Mouse (Mus musculus) hindbrain, embryonic 10.5 days (tissue): Measurements from ENCODE around the gene Erg. TPM values are rescaled to one million over a fixed set of nuclear protein-coding genes. Genes with fewer than 3 reads are reported as not detected.

Experiments
- DNase-seq: peaks from one replicate; pipeline ENCODE4 v3.0.0-alpha.2; 2017; ENCODE audit warnings: low spot score
- H3K27ac ChIP-seq: fragments of 300-500 bp; sonication (generic); 2 replicates; pipeline ENCODE4 v1.5.1; 2016; ENCODE audit warnings: mild to moderate bottlenecking, moderate library complexity
- H3K27me3 ChIP-seq: fragments of 300-500 bp; sonication (generic); 2 replicates; pipeline ENCODE4 v1.6.1; 2016; ENCODE audit warnings: mild to moderate bottlenecking; ENCODE audit not compliant: poor library complexity, insufficient read depth, severe bottlenecking
- H3K36me3 ChIP-seq: fragments of 300-500 bp; sonication (generic); 2 replicates; pipeline ENCODE4 v1.6.1; 2016; ENCODE audit warnings: mild to moderate bottlenecking, moderate library complexity
- H3K4me1 ChIP-seq: fragments of 300-500 bp; sonication (generic); replicated peaks from 2 replicates; pipeline ENCODE4 v1.6.1; 2016; ENCODE audit warnings: mild to moderate bottlenecking
- H3K4me3 ChIP-seq: fragments of 300-500 bp; sonication (generic); 2 replicates; pipeline ENCODE4 v1.5.1; 2016; ENCODE audit warnings: mild to moderate bottlenecking, moderate library complexity
- H3K9me3 ChIP-seq: fragments of 300-500 bp; sonication (generic); 2 replicates; pipeline ENCODE4 v1.6.1; 2016; ENCODE audit warnings: mild to moderate bottlenecking, moderate library complexity
- WGBS: fragments of 180-500 bp; shearing (Covaris S2); methylation state at CpG from one replicate; pipeline ENCODE4 v1.1.7; 2016; 5-methylcytosine and 5-hydroxymethylcytosine counted together
- polyA plus RNA-seq: library from polyadenylated mRNA; unstranded; fragments of >200 nt; fragmentation: Nextera tagmentation; extraction: Ambion mirVana; gene quantifications from 2 replicates; pipeline ENCODE4 v1.2.1, GENCODE M21; 2016

The Erg gene
- polyA plus RNA-seq, 1 experiment from 2014 or later: 2.2 TPM

GRCm38 (mm10) chr16:95446368-95446767 lies 140.0 kb downstream of the Erg start:
- Histone ChIP-seq H3K4me3 (no peak overlapping the region), H3K27ac (no peak overlapping the region), H3K4me1 (peaks cover 20% of the 10 kb centered on the region), H3K36me3 (no peaks in the 10 kb centered on the region), H3K27me3 (no peaks in the 10 kb centered on the region), H3K9me3 (no peaks in the 10 kb centered on the region)
- no peak for DNase-seq
- WGBS: 67% methylated on average over 2 of the region's 2 CpGs

- Histone ChIP-seq H3K27ac (no peak overlapping the region), H3K9me3 (no peaks in the 10 kb centered on the region), H3K36me3 (no peaks in the 10 kb centered on the region), H3K27me3 (no peaks in the 10 kb centered on the region), H3K4me3 (no peak overlapping the region), H3K4me1 (peaks cover 11% of the 10 kb centered on the region; the same call in 1 of the 2 replicates)
- WGBS: 76% methylated on average over 4 of the region's 4 CpGs
- no peak for DNase-seq
Measured at GRCm38 (mm10) chr16:95442023-95442422, 144.4 kb downstream of the Erg start.

- no peaks in the 10 kb centered on the region for H3K9me3 ChIP-seq
- DNase-seq: no peak
- 59% methylated on average over 7 of the region's 7 CpGs for WGBS
- no peaks in the 10 kb centered on the region for H3K36me3 ChIP-seq
- H3K27ac ChIP-seq: no peak overlapping the region
- no peak overlapping the region for H3K4me3 ChIP-seq
- no peaks in the 10 kb centered on the region for H3K27me3 ChIP-seq
- peaks cover 9% of the 10 kb centered on the region; the same call in 1 of the 2 replicates for H3K4me1 ChIP-seq
Measured at GRCm38 (mm10) chr16:95441179-95441578, 145.2 kb downstream of the Erg start.

DNA sequence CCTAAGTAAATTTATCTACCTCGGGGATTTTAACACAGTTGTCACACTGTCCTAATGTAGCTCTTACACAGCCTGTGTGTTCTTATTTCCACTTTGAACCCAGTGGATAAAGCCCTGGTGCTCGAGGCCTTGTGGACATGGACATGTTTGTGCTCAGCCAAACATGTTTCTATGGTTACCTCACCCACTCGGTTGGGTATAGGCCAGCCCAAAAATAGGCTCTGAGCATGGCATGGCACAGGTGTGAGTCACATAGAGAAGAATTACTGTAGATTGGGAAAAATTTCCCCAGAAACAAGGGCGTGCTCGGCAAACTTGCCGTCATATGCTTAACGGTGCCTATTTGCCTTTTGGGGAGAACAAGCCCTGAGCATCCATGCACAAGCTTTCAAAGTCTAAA lies 146.1 kb downstream of the Erg start:
- DNase-seq: no peak
- Histone ChIP-seq H3K27ac (no peak overlapping the region), H3K27me3 (no peaks in the 10 kb centered on the region), H3K9me3 (no peaks in the 10 kb centered on the region), H3K4me1 (peaks cover 14% of the 10 kb centered on the region; the same call in 1 of the 2 replicates), H3K36me3 (no peaks in the 10 kb centered on the region), H3K4me3 (no peak overlapping the region)
- 89% methylated on average over 7 of the region's 7 CpGs for WGBS

GRCm38 (mm10) chr16:95439794-95440193 lies 146.6 kb downstream of the Erg start:
- Histone ChIP-seq H3K9me3 (no peaks in the 10 kb centered on the region), H3K27me3 (no peaks in the 10 kb centered on the region)
- 84% methylated on average over 8 of the region's 8 CpGs for WGBS

DNA sequence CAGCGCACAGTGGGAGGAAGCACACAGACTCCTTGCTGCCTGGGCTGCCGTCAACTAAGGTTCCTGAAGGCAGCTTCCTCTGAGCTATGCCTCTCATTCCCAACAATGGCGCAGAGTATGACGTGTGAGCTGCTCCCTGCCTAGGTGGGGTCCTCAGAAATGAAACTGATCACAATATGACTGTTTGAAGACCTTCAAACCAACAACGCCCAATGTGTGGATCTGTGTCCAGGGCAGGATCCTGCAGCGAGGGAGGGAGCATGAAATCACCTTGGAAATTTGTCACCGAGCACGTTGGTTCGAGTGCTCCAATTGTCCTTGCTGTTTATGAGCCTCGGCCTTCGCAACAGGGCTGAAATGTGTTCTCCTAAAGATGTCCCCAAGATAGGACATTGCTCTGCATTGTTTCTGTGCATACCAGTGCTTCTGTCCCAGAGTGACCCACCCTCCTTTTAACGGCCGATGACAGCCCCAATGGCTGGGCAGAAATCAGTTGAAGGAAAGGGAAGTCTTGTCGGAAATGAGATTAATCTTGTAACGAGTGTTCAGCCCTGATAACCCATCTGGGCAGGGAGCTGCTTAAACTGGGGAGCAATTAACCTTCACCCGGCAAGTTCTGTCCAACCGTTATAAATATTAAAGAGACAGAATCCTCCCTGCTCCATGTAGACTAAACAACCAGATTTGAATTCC lies 147.4 kb downstream of the Erg start:
- no peaks in the 10 kb centered on the region for H3K36me3 ChIP-seq
- WGBS: 87% methylated on average over 17 of the region's 17 CpGs
- H3K4me3 ChIP-seq: no peak overlapping the region
- H3K9me3 ChIP-seq: no peaks in the 10 kb centered on the region
- no peak for DNase-seq
- H3K27ac ChIP-seq: no peak overlapping the region
- H3K27me3 ChIP-seq: no peaks in the 10 kb centered on the region
- H3K4me1 ChIP-seq: peaks cover 14% of the 10 kb centered on the region; the same call in 1 of the 2 replicates

More at GRCm38 (mm10) chr16:95439794-95440193, 146.6 kb downstream of the Erg start:
- Histone ChIP-seq H3K36me3 (no peaks in the 10 kb centered on the region), H3K27ac (no peak overlapping the region), H3K4me3 (no peak overlapping the region), H3K4me1 (peaks cover 14% of the 10 kb centered on the region; the same call in 1 of the 2 replicates)
- no peak for DNase-seq

DNA sequence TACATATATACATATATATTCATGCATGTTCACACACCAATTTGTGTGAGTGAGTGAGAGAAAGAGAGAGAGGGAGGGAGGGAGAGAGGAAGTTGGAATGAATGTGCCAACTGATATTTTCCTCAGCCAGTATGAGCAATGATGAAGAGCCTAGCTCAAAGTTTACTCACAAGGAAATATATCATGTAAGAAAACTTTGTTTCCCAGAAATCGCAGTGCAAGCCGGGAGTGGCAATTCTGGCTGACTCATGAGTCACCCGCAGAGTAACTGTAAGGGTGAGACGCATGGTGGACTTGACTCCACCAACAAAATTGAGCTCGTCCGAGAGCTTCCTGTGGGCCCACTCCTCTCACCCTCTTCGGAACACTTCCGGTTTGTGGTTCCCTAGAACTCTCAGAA lies 149.8 kb downstream of the Erg start:
- Histone ChIP-seq H3K4me1 (peaks cover 15% of the 10 kb centered on the region; the same call in 1 of the 2 replicates), H3K27me3 (no peaks in the 10 kb centered on the region), H3K36me3 (no peaks in the 10 kb centered on the region), H3K4me3 (no peak overlapping the region), H3K27ac (no peak overlapping the region), H3K9me3 (no peaks in the 10 kb centered on the region)
- no peak for DNase-seq
- WGBS: 91% methylated on average over 8 of the region's 8 CpGs

DNA sequence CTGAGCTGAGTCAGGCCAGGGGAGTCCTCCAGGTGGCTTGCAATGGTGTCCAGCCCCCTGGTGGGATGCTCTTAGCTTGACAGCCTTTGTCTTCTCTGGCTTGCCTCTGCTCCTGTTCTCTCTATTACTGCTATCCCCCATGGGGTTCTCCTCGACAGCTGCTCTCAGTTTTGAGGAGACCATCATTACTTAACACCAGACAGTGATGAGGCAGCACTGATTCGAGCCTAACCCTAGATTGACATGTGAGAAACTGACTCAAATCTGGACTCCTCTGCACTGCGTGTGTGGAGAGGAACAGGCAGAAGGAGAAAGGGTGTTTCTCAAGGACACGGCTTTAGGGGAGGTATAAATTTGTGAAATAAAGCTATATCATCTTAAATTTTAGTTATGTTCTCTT lies 150.3 kb downstream of the Erg start:
- DNase-seq: no peak
- no peaks in the 10 kb centered on the region for H3K27me3 ChIP-seq
- H3K4me1 ChIP-seq: 0 out of 2 replicates have a peak, but pooled peaks cover 10% of the 10 kb centered on the region
- H3K36me3 ChIP-seq: no peaks in the 10 kb centered on the region
- no peaks in the 10 kb centered on the region for H3K9me3 ChIP-seq
- no peak overlapping the region for H3K4me3 ChIP-seq
- WGBS: 67% methylated on average over 4 of the region's 4 CpGs
- H3K27ac ChIP-seq: no peak overlapping the region

DNA sequence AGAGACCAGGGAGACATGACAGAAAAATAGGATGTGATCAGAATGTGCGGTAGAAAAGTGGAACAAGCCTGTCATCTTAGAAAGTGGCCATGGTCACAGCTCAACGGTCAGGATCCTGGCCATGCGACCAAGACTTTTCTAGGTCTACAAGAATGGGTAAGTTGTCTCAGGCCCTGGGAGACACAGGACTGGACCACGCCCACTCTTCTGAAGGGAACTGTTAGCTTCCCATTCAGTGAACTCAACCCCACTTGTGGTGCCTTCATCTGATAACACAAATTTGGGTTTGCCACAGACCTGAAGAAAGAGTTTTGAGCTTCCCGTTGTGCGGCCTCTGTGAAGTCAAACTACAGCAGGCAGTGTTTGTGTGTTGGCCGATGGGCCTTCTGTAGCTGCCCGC lies 152.0 kb downstream of the Erg start:
- no peaks in the 10 kb centered on the region for H3K36me3 ChIP-seq
- 0 out of 2 replicates have a peak, but pooled peaks cover 10% of the 10 kb centered on the region for H3K4me1 ChIP-seq
- no peaks in the 10 kb centered on the region for H3K27me3 ChIP-seq
- H3K4me3 ChIP-seq: no peak overlapping the region
- DNase-seq: no peak
- H3K9me3 ChIP-seq: no peaks in the 10 kb centered on the region
- 92% methylated on average over 8 of the region's 8 CpGs for WGBS
- no peak overlapping the region for H3K27ac ChIP-seq

GRCm38 (mm10) chr16:95432540-95432971 lies 153.8 kb downstream of the Erg start:
- Histone ChIP-seq H3K36me3 (no peaks in the 10 kb centered on the region), H3K27me3 (no peaks in the 10 kb centered on the region), H3K4me1 (0 out of 2 replicates have a peak, but pooled peaks cover 10% of the 10 kb centered on the region), H3K27ac (no peak overlapping the region), H3K9me3 (no peaks in the 10 kb centered on the region), H3K4me3 (no peak overlapping the region)
- no peak for DNase-seq
- 90% methylated on average over 2 of the region's 2 CpGs for WGBS

GRCm38 (mm10) chr16:95429851-95430250 lies 156.5 kb downstream of the Erg start:
- H3K36me3 ChIP-seq: no peaks in the 10 kb centered on the region
- no peaks in the 10 kb centered on the region for H3K9me3 ChIP-seq
- no peak for DNase-seq
- H3K27me3 ChIP-seq: no peaks in the 10 kb centered on the region
- 89% methylated on average over 3 of the region's 3 CpGs for WGBS
- no peak overlapping the region for H3K27ac ChIP-seq
- 0 out of 2 replicates have a peak, but pooled peaks cover 5% of the 10 kb centered on the region for H3K4me1 ChIP-seq
- no peak overlapping the region for H3K4me3 ChIP-seq

DNA sequence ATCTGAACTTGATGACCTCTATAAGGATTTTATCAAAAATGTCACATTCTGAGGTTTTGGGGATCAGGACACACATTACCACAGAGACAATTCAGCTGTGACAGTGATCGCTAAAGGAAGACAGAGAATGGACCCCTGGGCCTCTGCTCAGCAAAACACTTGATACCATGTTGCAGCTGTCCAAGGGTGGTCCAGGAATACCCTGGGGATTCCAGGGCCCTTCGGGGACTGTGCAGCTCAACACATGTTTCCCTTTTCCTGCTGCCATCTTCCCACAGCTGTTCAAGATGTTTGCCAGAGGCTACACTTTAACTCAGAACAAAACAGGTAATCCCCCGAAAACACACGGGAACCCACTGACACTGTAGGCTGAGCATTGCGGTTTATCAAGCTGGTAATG lies 158.2 kb downstream of the Erg start:
- no peaks in the 10 kb centered on the region for H3K9me3 ChIP-seq
- H3K36me3 ChIP-seq: no peaks in the 10 kb centered on the region
- no peak overlapping the region for H3K4me3 ChIP-seq
- 84% methylated on average over 5 of the region's 5 CpGs for WGBS
- H3K27me3 ChIP-seq: no peaks in the 10 kb centered on the region
- H3K27ac ChIP-seq: no peak overlapping the region
- H3K4me1 ChIP-seq: 0 out of 2 replicates have a peak, but pooled peaks cover 5% of the 10 kb centered on the region
- DNase-seq: no peak

- Histone ChIP-seq H3K4me1 (0 out of 2 replicates have a peak, but pooled peaks cover 4% of the 10 kb centered on the region), H3K27me3 (no peaks in the 10 kb centered on the region), H3K27ac (no peak overlapping the region), H3K4me3 (no peak overlapping the region), H3K9me3 (no peaks in the 10 kb centered on the region), H3K36me3 (no peaks in the 10 kb centered on the region)
- 89% methylated on average over 10 of the region's 10 CpGs for WGBS
- no peak for DNase-seq
Measured at GRCm38 (mm10) chr16:95427512-95427911, 158.9 kb downstream of the Erg start.
